Mouse (Mus musculus) cerebellum, adult 2 months (tissue): Measurements from ENCODE around the gene Tmem8b.

Experiments
- CTCF ChIP-seq: fragments of 200-500 bp; IDR thresholded peaks from 2 replicates; pipeline ENCODE4 v1.5.1; 2011; ENCODE audit warnings: low read depth, mild to moderate bottlenecking, control low read depth, low read length, moderate library complexity, borderline replicate concordance; ENCODE audit not compliant: insufficient read depth
- POLR2A ChIP-seq: fragments of 200-500 bp; IDR thresholded peaks from 2 replicates; pipeline ENCODE4 v1.6.1; 2011; ENCODE audit warnings: low read length, control low read depth, borderline replicate concordance; ENCODE audit not compliant: insufficient read depth

DNA sequence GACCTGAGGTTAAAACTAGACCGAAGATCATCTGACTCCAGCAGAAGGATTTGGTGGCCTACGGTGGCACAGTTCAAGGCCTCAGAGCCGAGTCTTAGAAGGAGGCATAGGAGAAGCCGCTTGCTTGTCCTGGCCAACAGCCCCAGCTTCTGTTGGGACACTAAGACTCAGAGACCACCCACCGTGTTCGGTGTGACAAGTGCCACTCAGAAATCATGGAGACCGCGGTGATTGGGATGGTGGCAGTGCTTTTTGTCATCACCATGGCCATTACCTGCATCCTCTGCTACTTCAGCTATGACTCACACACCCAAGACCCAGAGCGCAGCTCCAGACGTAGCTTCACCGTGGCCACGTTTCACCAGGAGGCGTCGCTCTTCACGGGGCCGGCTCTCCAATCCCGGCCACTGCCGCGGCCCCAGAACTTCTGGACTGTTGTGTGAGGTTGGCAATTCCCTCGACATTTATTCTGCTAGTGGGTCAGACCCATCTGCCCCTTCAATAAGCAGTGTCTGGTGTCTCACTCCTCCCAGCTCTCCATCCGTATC is 62.1 kb downstream of the Tmem8b start:
- TF ChIP-seq POLR2A, result no peak
- no peak for TF ChIP-seq CTCF
